Mouse (Mus musculus) MEL (cell line): ENCODE results near the gene Stox1. TPM values are rescaled to one million over a fixed set of nuclear protein-coding genes. Genes with fewer than 3 reads are reported as not detected.
"Not testable (repeated sequence)": the region's sequence is repeated elsewhere in the genome, so short reads cannot be mapped to it uniquely, and the experiment has no call there.

Experiments
- DNase-seq: peaks from one replicate; pipeline ENCODE4 v3.0.0; 2011; ENCODE audit warnings: low read depth, low spot score
- H3K27ac ChIP-seq: 2 replicates; pipeline ENCODE4 v1.5.1; 2012; ENCODE audit warnings: low read depth, mild to moderate bottlenecking, control low read depth, low read length, moderate library complexity; ENCODE audit not compliant: control insufficient read depth
- H3K27me3 ChIP-seq, 2 experiments: fragments of 150-350 bp in 1 of 2; sonication (generic) in 1 of 2; 2 replicates each; pipeline ENCODE4 v1.6.1; 2012; ENCODE audit warnings: low read length in 2 of 2, mild to moderate bottlenecking in 2 of 2, improper control_type of control experiment in 1 of 2, moderate library complexity in 1 of 2; ENCODE audit not compliant: insufficient read depth in 2 of 2, control insufficient read depth in 1 of 2
- H3K36me3 ChIP-seq, 2 experiments: 2 replicates each; pipeline ENCODE4 v1.6.1; 2012 to 2014; ENCODE audit warnings: low read length in 2 of 2, improper control_type of control experiment in 1 of 2, inconsistent platforms in 1 of 2, mild to moderate bottlenecking in 1 of 2; ENCODE audit not compliant: insufficient read depth in 2 of 2, control insufficient read depth in 1 of 2
- H3K4me1 ChIP-seq, 2 experiments: fragments of 150-350 bp in 1 of 2; sonication (generic) in 1 of 2; 2 replicates each; pipeline ENCODE4 v1.6.1; 2012; ENCODE audit warnings: low read length in 2 of 2, improper control_type of control experiment in 1 of 2, mild to moderate bottlenecking in 1 of 2; ENCODE audit not compliant: insufficient read depth in 2 of 2, control insufficient read depth in 1 of 2
- H3K4me3 ChIP-seq, 2 experiments: fragments of 150-350 bp in 1 of 2; sonication (generic) in 1 of 2; 2 replicates each; pipeline ENCODE4 v1.5.1; 2012; ENCODE audit warnings: low read depth in 2 of 2, low read length in 2 of 2, mild to moderate bottlenecking in 2 of 2, moderate library complexity in 2 of 2, control low read depth in 1 of 2, improper control_type of control experiment in 1 of 2; ENCODE audit not compliant: control insufficient read depth in 1 of 2, insufficient read depth in 1 of 2
- H3K79me2 ChIP-seq: 2 replicates; pipeline ENCODE4 v1.6.1; 2012; ENCODE audit warnings: mild to moderate bottlenecking, low read length, moderate library complexity; ENCODE audit not compliant: control insufficient read depth, poor library complexity, insufficient read depth
- H3K9ac ChIP-seq: 2 replicates; pipeline ENCODE4 v1.6.1; 2012; ENCODE audit warnings: low read depth, mild to moderate bottlenecking, control low read depth, low read length, moderate library complexity; ENCODE audit not compliant: control insufficient read depth, poor library complexity, severe bottlenecking
- H3K9me3 ChIP-seq: fragments of 150-350 bp; sonication (generic); replicated peaks from 2 replicates; pipeline ENCODE4 v1.6.1; 2012; ENCODE audit warnings: mild to moderate bottlenecking, low read length, improper control_type of control experiment, moderate library complexity; ENCODE audit not compliant: insufficient read depth
- BHLHE40 ChIP-seq: IDR thresholded peaks from 2 replicates; pipeline ENCODE4 v1.6.1; 2012; ENCODE audit warnings: low read depth, mild to moderate bottlenecking, inconsistent platforms, low read length, improper control_type of control experiment, borderline replicate concordance
- CHD1 ChIP-seq: IDR thresholded peaks from 2 replicates; pipeline ENCODE4 v1.6.1; 2012; ENCODE audit warnings: low read depth, mild to moderate bottlenecking, inconsistent platforms, low read length, improper control_type of control experiment
- ELF1 ChIP-seq: IDR thresholded peaks from 2 replicates; pipeline ENCODE4 v1.6.1; 2014; ENCODE audit warnings: low read depth, mild to moderate bottlenecking, inconsistent platforms, low read length, improper control_type of control experiment, moderate library complexity
- EP300 ChIP-seq, 2 experiments: IDR thresholded peaks; 2 replicates each; pipeline ENCODE4 v1.6.1; 2011; ENCODE audit warnings: improper control_type of control experiment in 2 of 2, low read length in 2 of 2, low read depth in 1 of 2, mild to moderate bottlenecking in 1 of 2
- ETS1 ChIP-seq: IDR thresholded peaks from 2 replicates; pipeline ENCODE4 v1.6.1; 2012; ENCODE audit warnings: low read depth, mild to moderate bottlenecking, inconsistent platforms, low read length, improper control_type of control experiment, moderate library complexity
- GABPA ChIP-seq: IDR thresholded peaks from 2 replicates; pipeline ENCODE4 v1.6.1; 2012; ENCODE audit warnings: low read depth, mild to moderate bottlenecking, inconsistent platforms, low read length, improper control_type of control experiment, moderate library complexity
- MAFK ChIP-seq: IDR thresholded peaks from 2 replicates; pipeline ENCODE4 v1.6.1; 2011; ENCODE audit warnings: low read depth, mild to moderate bottlenecking, low read length, improper control_type of control experiment, borderline replicate concordance
- MEF2A ChIP-seq: IDR thresholded peaks from 2 replicates; pipeline ENCODE4 v1.6.1; 2014; ENCODE audit warnings: low read depth, mild to moderate bottlenecking, inconsistent platforms, low read length, improper control_type of control experiment; ENCODE audit not compliant: poor library complexity, insufficient replicate concordance, severe bottlenecking; ENCODE audit errors: extremely low read depth
- MXI1 ChIP-seq: IDR thresholded peaks from 2 replicates; pipeline ENCODE4 v1.6.1; 2011; ENCODE audit warnings: mild to moderate bottlenecking, low read depth, low read length, improper control_type of control experiment
- MYB ChIP-seq: IDR thresholded peaks from 2 replicates; pipeline ENCODE4 v1.6.1; 2011; ENCODE audit warnings: mild to moderate bottlenecking, low read depth, low read length, improper control_type of control experiment
- MYC ChIP-seq: IDR thresholded peaks from 2 replicates; pipeline ENCODE4 v1.6.1; 2011; ENCODE audit warnings: low read depth, mild to moderate bottlenecking, low read length, improper control_type of control experiment, moderate library complexity
- NELFE ChIP-seq: IDR thresholded peaks from 2 replicates; pipeline ENCODE4 v1.6.1; 2011; ENCODE audit warnings: low read depth, low read length, improper control_type of control experiment
- POLR2AphosphoS2 ChIP-seq: IDR thresholded peaks from 2 replicates; pipeline ENCODE4 v1.6.1; 2011; ENCODE audit warnings: low read length, improper control_type of control experiment
- POLR2AphosphoS5 ChIP-seq: IDR thresholded peaks from 2 replicates; pipeline ENCODE4 v1.6.1; 2012; ENCODE audit warnings: low read depth, borderline replicate concordance, mild to moderate bottlenecking, inconsistent platforms, low read length, moderate library complexity, mixed read lengths
- RCOR1 ChIP-seq: IDR thresholded peaks from 2 replicates; pipeline ENCODE4 v1.6.1; 2012; ENCODE audit warnings: low read depth, mild to moderate bottlenecking, inconsistent platforms, low read length, improper control_type of control experiment
- SIN3A ChIP-seq: IDR thresholded peaks from 2 replicates; pipeline ENCODE4 v1.6.1; 2012; ENCODE audit warnings: low read length, improper control_type of control experiment, inconsistent platforms
- TBP ChIP-seq: IDR thresholded peaks from 2 replicates; pipeline ENCODE4 v1.8.0; 2011; ENCODE audit warnings: low read depth, low read length, improper control_type of control experiment
- TCF12 ChIP-seq: IDR thresholded peaks from 2 replicates; pipeline ENCODE4 v1.6.1; 2014; ENCODE audit warnings: low read depth, mild to moderate bottlenecking, inconsistent platforms, low read length, improper control_type of control experiment, moderate library complexity
- ZC3H11A ChIP-seq: IDR thresholded peaks from 2 replicates; pipeline ENCODE4 v1.6.1; 2012; ENCODE audit warnings: low read depth, mild to moderate bottlenecking, inconsistent platforms, low read length, improper control_type of control experiment
- ZKSCAN1 ChIP-seq: IDR thresholded peaks from 2 replicates; pipeline ENCODE4 v1.6.1; 2012; ENCODE audit warnings: low read depth, mild to moderate bottlenecking, inconsistent platforms, low read length, improper control_type of control experiment, moderate library complexity
- ZMIZ1 ChIP-seq: IDR thresholded peaks from 2 replicates; pipeline ENCODE4 v1.6.1; 2012; ENCODE audit warnings: low read depth, mild to moderate bottlenecking, inconsistent platforms, low read length, improper control_type of control experiment, moderate library complexity
- ZNF384 ChIP-seq: IDR thresholded peaks from 2 replicates; pipeline ENCODE4 v1.6.1; 2012; ENCODE audit warnings: low read depth, mild to moderate bottlenecking, inconsistent platforms, low read length, improper control_type of control experiment
- polyA plus RNA-seq, 2 experiments: library from polyadenylated mRNA; stranded (reverse) in 1 of 2; unstranded in 1 of 2; fragments of >175 nt in 1 of 2; fragments of >200 nt in 1 of 2; gene quantifications; 2 replicates each; pipeline versions ENCODE4 v1.2.1 to v1.2.4; 2012; ENCODE audit warnings: low replicate concordance in 2 of 2, low read depth in 1 of 2; ENCODE audit not compliant: insufficient read length in 2 of 2, insufficient read depth in 1 of 2, missing spikeins in 1 of 2
- total RNA-seq: library from RNA; depleted of rRNA; stranded (reverse); fragments of 300-350 nt; gene quantifications from 2 replicates; pipeline ENCODE4 v1.2.3, GENCODE M21; 2012

Gene Stox1
- total and polyA plus RNA-seq, 3 experiments: not detected

DNA sequence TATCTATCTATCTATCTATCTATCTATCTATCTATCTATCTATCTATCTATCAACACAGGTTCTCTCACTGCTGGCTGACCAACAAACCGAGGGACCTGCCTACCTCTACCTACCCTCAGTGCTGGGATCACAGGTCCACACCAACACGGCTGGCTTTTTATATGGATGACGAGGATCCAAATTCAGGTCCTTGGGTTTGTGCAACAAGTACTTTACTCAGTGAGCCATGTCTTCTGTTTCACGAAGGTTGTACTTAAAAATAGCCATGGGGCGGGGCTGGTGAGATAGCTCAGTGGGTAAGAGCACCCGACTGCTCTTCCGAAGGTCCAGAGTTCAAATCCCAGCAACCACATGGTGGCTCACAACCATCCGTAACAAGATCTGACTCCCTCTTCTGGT lies 5.4 kb downstream of the Stox1 start:
- H3K4me1 ChIP-seq, DNase-seq, H3K9ac ChIP-seq, H3K36me3 ChIP-seq, H3K27ac ChIP-seq, H3K4me3 ChIP-seq, H3K9me3 ChIP-seq, H3K79me2 ChIP-seq: not testable (repeated sequence)
- H3K27me3 ChIP-seq: peaks cover 0 to 15% of the 10 kb centered on the region in 2 experiments
- peak; percentile 85 for TF ChIP-seq TBP

DNA sequence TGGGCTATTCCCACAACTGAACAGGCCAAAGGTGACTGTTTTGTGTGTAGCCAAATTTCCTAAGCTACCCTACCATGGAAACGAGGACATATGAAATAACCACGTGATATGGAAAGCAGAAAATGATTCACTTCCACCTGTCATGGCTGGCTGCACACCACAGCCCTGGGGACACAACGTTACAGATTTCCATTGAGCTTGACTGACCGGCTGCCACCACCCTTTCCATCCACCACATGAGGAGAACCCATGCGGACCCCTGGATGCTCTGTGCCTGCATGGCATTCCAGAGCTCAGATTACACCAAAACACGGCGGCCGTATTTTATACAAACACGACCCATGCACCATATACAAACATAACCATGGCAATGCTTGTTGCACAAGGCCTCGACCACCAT lies 12.5 kb downstream of the Stox1 start:
- H3K36me3 ChIP-seq: no peaks in the 10 kb centered on the region
- no peak overlapping the region for H3K4me3 ChIP-seq
- H3K9ac ChIP-seq: no peak overlapping the region
- H3K79me2 ChIP-seq: no peaks in the 10 kb centered on the region
- no peaks in the 10 kb centered on the region for H3K9me3 ChIP-seq
- peaks cover 3 to 5% of the 10 kb centered on the region in 2 experiments; a peak in 3 of 4 replicates for H3K27me3 ChIP-seq
- H3K27ac ChIP-seq: no peak overlapping the region
- no peak for DNase-seq
- TF ChIP-seq CHD1 (no peak), SIN3A (no peak), TCF12 (no peak), ETS1 (no peak), BHLHE40 (no peak), MYB (no peak), ZKSCAN1 (no peak), GABPA (no peak), MYC (no peak), ZC3H11A (no peak), RCOR1 (no peak), ZNF384 (no peak), TBP (no peak), POLR2AphosphoS2 (no peak), MEF2A (no peak)
- TF ChIP-seq, all 39 proteins: peak for 0
- no peaks in the 10 kb centered on the region for H3K4me1 ChIP-seq

DNA sequence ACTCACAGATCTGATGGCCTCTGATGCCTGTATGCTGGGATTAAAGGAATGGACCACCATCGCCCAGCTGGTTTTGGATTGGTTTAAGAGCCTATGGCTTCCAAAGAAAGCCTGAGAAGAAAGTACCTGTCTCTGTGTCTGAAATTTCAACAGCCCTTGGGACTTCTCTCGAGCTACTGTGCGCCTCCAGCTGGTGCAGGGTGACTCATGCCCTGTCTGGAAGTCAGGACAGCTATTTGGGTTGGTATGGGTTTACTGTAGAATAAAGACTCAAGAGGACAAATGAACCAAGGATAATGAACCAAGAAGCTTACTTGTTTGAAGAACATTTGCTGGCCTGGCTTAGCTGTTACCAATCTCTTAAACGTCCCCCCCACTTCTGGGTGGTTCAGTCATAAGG lies 22.3 kb downstream of the Stox1 start:
- TF ChIP-seq EP300 (IDR thresholded peaks at IDR 0.05; ENCODE audit: low read depth in 1 of 2, low read length in 2 of 2): no peak
- TF ChIP-seq POLR2AphosphoS5: no peak
- TF ChIP-seq MAFK: no peak
- TF ChIP-seq NELFE: no peak
- TF ChIP-seq MYC: no peak
- no peak for TF ChIP-seq ELF1
- TF ChIP-seq ZMIZ1: no peak
- TF ChIP-seq CHD1: no peak
- TF ChIP-seq MXI1: no peak
- no peak for TF ChIP-seq MYB
- no peak for DNase-seq
- Histone ChIP-seq H3K79me2 (no peaks in the 10 kb centered on the region), H3K27ac (no peak overlapping the region), H3K9me3 (no peaks in the 10 kb centered on the region), H3K4me1 (no peaks in the 10 kb centered on the region), H3K27me3 (peaks cover 0 to 2% of the 10 kb centered on the region in 2 experiments; a peak in 3 of 4 replicates), H3K36me3 (no peaks in the 10 kb centered on the region), H3K9ac (no peak overlapping the region), H3K4me3 (no peak overlapping the region)
